Mouse (Mus musculus): ENCODE data around the gene Foxj3. TPM values are rescaled to one million over a fixed set of nuclear protein-coding genes. Genes with fewer than 3 reads are reported as not detected.

Gene Foxj3
- polyA plus RNA-seq, 1 experiment from 2014 or later = 23.0 TPM

Other genes with a start within 250 kb of the Foxj3 start
- 785 and 813 TPM in 2 replicates for gene Ybx1, start 242.4 kb upstream of the Foxj3 start, polyA plus RNA-seq (2014; fragmentation: Nextera tagmentation; extraction: Ambion mirVana)
- gene Ppih, start 216.5 kb upstream of the Foxj3 start, polyA plus RNA-seq (2014; fragmentation: Nextera tagmentation; extraction: Ambion mirVana) = 45.2 and 52.6 TPM in 2 replicates
- gene Ccdc30, start 121.5 kb upstream of the Foxj3 start, polyA plus RNA-seq (2014; fragmentation: Nextera tagmentation; extraction: Ambion mirVana) = 4.0 and 4.6 TPM in 2 replicates
- gene Ppcs, start 114.6 kb upstream of the Foxj3 start, polyA plus RNA-seq (2014; fragmentation: Nextera tagmentation; extraction: Ambion mirVana) = 31.5 and 35.7 TPM in 2 replicates
- gene Zmynd12, start 114.2 kb upstream of the Foxj3 start, polyA plus RNA-seq (2014; fragmentation: Nextera tagmentation; extraction: Ambion mirVana) = 0.31 and 0.45 TPM in 2 replicates
- gene Rimkla, start 44.4 kb upstream of the Foxj3 start, polyA plus RNA-seq (2014; fragmentation: Nextera tagmentation; extraction: Ambion mirVana) = 5.7 TPM in 2 replicates
- gene Frg2f1, start 2.5 kb downstream of the Foxj3 start, polyA plus RNA-seq (2014; fragmentation: Nextera tagmentation; extraction: Ambion mirVana) = 4.4 and 5.0 TPM in 2 replicates
- gene Guca2a, start 100.7 kb downstream of the Foxj3 start, polyA plus RNA-seq (2014; fragmentation: Nextera tagmentation; extraction: Ambion mirVana) = not detected in 2 replicates
- gene Guca2b, start 122.0 kb downstream of the Foxj3 start, polyA plus RNA-seq (2014; fragmentation: Nextera tagmentation; extraction: Ambion mirVana) = not detected in 2 replicates
- gene Hivep3, start 196.8 kb downstream of the Foxj3 start, polyA plus RNA-seq (2014; fragmentation: Nextera tagmentation; extraction: Ambion mirVana) = 6.2 and 6.8 TPM in 2 replicates

Measured in heart, embryonic 14.5 days (tissue).